Mouse (Mus musculus): ENCODE measurements around the gene Olfr791.

DNA sequence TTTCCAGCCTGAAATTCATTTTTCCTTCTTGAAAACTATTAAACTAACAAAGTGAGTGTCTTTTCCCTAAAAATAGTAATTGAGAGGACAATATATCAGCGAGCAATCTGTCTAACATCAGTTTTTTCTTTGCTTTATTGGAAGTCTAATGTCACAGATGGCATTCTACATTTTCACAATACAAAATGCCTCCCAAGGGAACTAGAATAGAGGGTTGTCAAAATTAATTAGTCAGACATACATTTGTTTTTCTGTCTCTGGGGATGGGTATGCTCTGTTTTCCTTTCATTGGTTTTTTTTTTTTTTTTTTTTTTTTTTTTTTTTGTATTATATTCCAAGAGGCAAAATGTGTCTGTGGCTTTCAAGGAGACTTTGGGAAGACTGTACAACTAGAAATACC is 55.5 kb downstream of the Olfr791 start:
- no peak for TF ChIP-seq CTCF (IDR thresholded peaks at IDR 0.05; ENCODE audit: low read depth)
- no peak for TF ChIP-seq EP300 (IDR thresholded peaks at IDR 0.05; ENCODE audit: low read depth)
